Mouse (Mus musculus): Measurements from ENCODE around the gene Nrxn3.

- no peak for TF ChIP-seq POLR2A (IDR thresholded peaks at IDR 0.05; ENCODE audit: insufficient read length, low read depth)
- no peak for TF ChIP-seq TCF12 (IDR thresholded peaks at IDR 0.05; ENCODE audit: insufficient read depth, poor library complexity, severe bottlenecking)
- TF ChIP-seq SRF (IDR thresholded peaks at IDR 0.05; ENCODE audit: control insufficient read depth, insufficient read length, low read depth) = no peak
- TF ChIP-seq E2F4 (IDR thresholded peaks at IDR 0.05; ENCODE audit: insufficient read depth) = no peak
- TF ChIP-seq MYOD1 (IDR thresholded peaks at IDR 0.05; ENCODE audit: control insufficient read depth in 1 of 3, insufficient read length in 2 of 3, low read depth in 2 of 3) = no peak
- no peak for TF ChIP-seq MAX (IDR thresholded peaks at IDR 0.05; ENCODE audit: low read depth)
- TF ChIP-seq USF1 (IDR thresholded peaks at IDR 0.05; ENCODE audit: low read depth) = no peak
These were observed 350.6 kb downstream of the Nrxn3 start for GRCm38 (mm10) chr12:89073167-89073743.
